Mouse (Mus musculus) heart, adult 2 months (tissue): Measurements from ENCODE around the gene Pcgf6. TPM values are rescaled to one million over a fixed set of nuclear protein-coding genes. Genes with fewer than 3 reads are reported as not detected.
A peak's percentile ranks its signal among the peaks of the same experiment; 100 is the strongest.

Experiments used
- DNase-seq, 2 experiments: peaks; one replicate each; pipeline ENCODE4 v3.0.0; 2021
- H3K27ac ChIP-seq: fragments of 200-600 bp; 2 replicates; pipeline ENCODE4 v1.8.1; 2022
- H3K27me3 ChIP-seq: fragments of 200-500 bp; 2 replicates; pipeline ENCODE4 v1.6.1; 2012; ENCODE audit warnings: mild to moderate bottlenecking, low read length, inconsistent platforms, mixed read lengths; ENCODE audit not compliant: control insufficient read depth, insufficient read depth
- H3K36me3 ChIP-seq: fragments of 200-500 bp; 2 replicates; pipeline ENCODE4 v1.6.1; 2012; ENCODE audit warnings: low read length, inconsistent platforms; ENCODE audit not compliant: control insufficient read depth, insufficient read depth
- H3K4me1 ChIP-seq: fragments of 200-500 bp; 2 replicates; pipeline ENCODE4 v1.6.1; 2011; ENCODE audit warnings: low read length; ENCODE audit not compliant: control insufficient read depth, insufficient read depth
- H3K4me3 ChIP-seq: fragments of 200-600 bp; 2 replicates; pipeline ENCODE4 v1.8.1; 2022
- H3K79me2 ChIP-seq: fragments of 200-500 bp; replicated peaks from 2 replicates; pipeline ENCODE4 v1.6.1; 2012; ENCODE audit warnings: mild to moderate bottlenecking, inconsistent platforms, low read length, moderate library complexity, mixed read lengths; ENCODE audit not compliant: control insufficient read depth, insufficient read depth
- H3K9ac ChIP-seq: fragments of 200-500 bp; 2 replicates; pipeline ENCODE4 v1.6.1; 2012; ENCODE audit warnings: low read depth, mild to moderate bottlenecking, control low read depth, inconsistent platforms, low read length, mixed read lengths
- CTCF ChIP-seq: fragments of 200-600 bp; IDR thresholded peaks from 2 replicates; pipeline ENCODE4 v1.8.1; 2022; ENCODE audit warnings: antibody characterized with exemption, mild to moderate bottlenecking, moderate library complexity
- EP300 ChIP-seq: fragments of 200-500 bp; IDR thresholded peaks from 2 replicates; pipeline ENCODE4 v1.6.1; 2011; ENCODE audit warnings: low read depth, low read length, control low read depth; ENCODE audit not compliant: insufficient read depth
- POLR2A ChIP-seq: fragments of 200-500 bp; IDR thresholded peaks from 2 replicates; pipeline ENCODE4 v1.6.1; 2011; ENCODE audit warnings: mild to moderate bottlenecking, low read depth, low read length, control low read depth; ENCODE audit not compliant: insufficient read depth
- WGBS: fragments of 180-500 bp; shearing (Covaris S2); methylation state at CpG from one replicate; pipeline ENCODE4 v1.1.7; 2018; 5-methylcytosine and 5-hydroxymethylcytosine counted together
- intact Hi-C: fragments of 180-260 bp; cut with DNase I; formaldehyde crosslinking; loops from one replicate; pipeline ENCODE4 v1.15.1; 2025
- long read RNA-seq: library from polyadenylated mRNA; stranded (forward); transcript quantifications from one replicate; pipeline ENCODE4 v2.0.0, GENCODE M21; 2021
- polyA plus RNA-seq: library from polyadenylated mRNA; depleted of rRNA; stranded (reverse); fragments of >200 nt; gene quantifications from 2 replicates; pipeline ENCODE4 v1.2.3, GENCODE M21; 2012; rRNA removed
- total RNA-seq, 2 experiments: library from RNA; stranded (reverse); gene quantifications; 2 replicates each; pipeline ENCODE4 v1.2.3; 2021

Gene Pcgf6
- 1 to 10 TPM; 2.7 to 3.2 TPM for total RNA-seq
- polyA plus RNA-seq: 2.5 and 3.5 TPM in 2 replicates
- long read RNA-seq, transcript Pcgf6-201 (10 exons, 2,159 nt): major isoform, 5 of 6 reads
- long read RNA-seq, partial matches to known transcripts: 0 of 6 reads
- long read RNA-seq, other reads (novel, unspliced or antisense): 1 of 6 reads

GRCm38 (mm10) chr19:47050271-47051032, at the start of gene Pcgf6:
Gene Pcgf6 (minus strand): TSS chr19:47050906.
- Histone ChIP-seq H3K27me3 (no peaks in the 10 kb centered on the region), H3K4me1 (peaks cover 4% of the 10 kb centered on the region; the same call in 1 of the 2 replicates), H3K4me3 (peak within 1 kb of the TSS; percentile 67), H3K36me3 (no peaks in the 10 kb centered on the region), H3K27ac (peak within 1 kb of the TSS; percentile 70), H3K9ac (peak within 1 kb of the TSS; percentile 91), H3K79me2 (no peaks in the 10 kb centered on the region)
- peak; percentile 79 to 83 for DNase-seq
- WGBS: under 1% methylated on average over 75 of the region's 75 CpGs
- intact Hi-C loops: no loop called here
- TF ChIP-seq POLR2A (no peak), CTCF (no peak), EP300 (no peak)

- peaks cover 6% of the 10 kb centered on the region for H3K4me1 ChIP-seq
- WGBS: under 1% methylated on average over 56 of the region's 56 CpGs
- TF ChIP-seq EP300 (0 out of 2 replicates have a peak, but pooled peaks have one; percentile 49), CTCF (no peak), POLR2A (peak; percentile 91)
- peaks cover 23% of the 10 kb centered on the region for H3K36me3 ChIP-seq
- no peaks in the 10 kb centered on the region for H3K27me3 ChIP-seq
- peaks cover 2% of the 10 kb centered on the region; the same call in 1 of the 2 replicates for H3K79me2 ChIP-seq
- intact Hi-C loops: loop anchor here (1.0 kb wide), 1 partner anchor 22 kb away; no protein-coding TSS in a partner anchor
- peak; percentile 96 for DNase-seq
- H3K27ac ChIP-seq: peak within 1 kb of the TSS; percentile 93
- peak within 1 kb of the TSS; percentile 74 for H3K4me3 ChIP-seq
- H3K9ac ChIP-seq: peak within 1 kb of the TSS; percentile 94
These were observed 39.9 kb upstream of the Pcgf6 start, which contains the start of the genes Usmg5 and Pdcd11 for GRCm38 (mm10) chr19:47090550-47091156. Gene Usmg5 (minus strand): TSS chr19:47090647. Gene Pdcd11 (plus strand): TSS chr19:47090768.

- Histone ChIP-seq H3K27ac (peak overlapping the region; percentile 93), H3K4me1 (peaks cover 6% of the 10 kb centered on the region), H3K79me2 (peaks cover 2% of the 10 kb centered on the region; the same call in 1 of the 2 replicates), H3K9ac (peak overlapping the region; percentile 94), H3K36me3 (peaks cover 23% of the 10 kb centered on the region), H3K27me3 (no peaks in the 10 kb centered on the region), H3K4me3 (peak overlapping the region; percentile 74)
- WGBS: under 1% methylated on average over 36 of the region's 36 CpGs
- no peak for DNase-seq
- TF ChIP-seq POLR2A (no peak), CTCF (no peak), EP300 (no peak)
- intact Hi-C loops: loop anchor here (1.0 kb wide), 1 partner anchor 22 kb away; no protein-coding TSS in a partner anchor
These were observed 39.2 kb upstream of the Pcgf6 start for GRCm38 (mm10) chr19:47089718-47090525.

- Histone ChIP-seq H3K36me3 (peaks cover 26% of the 10 kb centered on the region), H3K27ac (no peak overlapping the region), H3K4me3 (peak overlapping the region; percentile 10; the same call in 1 of the 2 replicates), H3K9ac (peak overlapping the region; percentile 6; the same call in 1 of the 2 replicates), H3K4me1 (peaks cover 6% of the 10 kb centered on the region), H3K27me3 (no peaks in the 10 kb centered on the region), H3K79me2 (peaks cover 2% of the 10 kb centered on the region; the same call in 1 of the 2 replicates)
- no peak for DNase-seq
- intact Hi-C loops: no loop called here
- no peak for TF ChIP-seq CTCF
- no peak for TF ChIP-seq EP300
- TF ChIP-seq POLR2A: no peak
- 38% methylated on average over 3 of the region's 3 CpGs for WGBS
These were observed 37.5 kb upstream of the Pcgf6 start for GRCm38 (mm10) chr19:47088226-47088625.

- TF ChIP-seq CTCF (peak; percentile 39), POLR2A (peak; percentile 38; the same call in 1 of the 2 replicates), EP300 (0 out of 2 replicates have a peak, but pooled peaks have one; percentile 24)
- Histone ChIP-seq H3K9ac (peak overlapping the region; percentile 98), H3K27me3 (no peaks in the 10 kb centered on the region), H3K36me3 (no peaks in the 10 kb centered on the region; the same call in 1 of the 2 replicates), H3K27ac (peak overlapping the region; percentile 87), H3K4me1 (0 out of 2 replicates have a peak, but pooled peaks cover 2% of the 10 kb centered on the region), H3K79me2 (no peaks in the 10 kb centered on the region), H3K4me3 (peak overlapping the region; percentile 82)
- peak; percentile 88 to 90 for DNase-seq
- 0% methylated on average over 64 of the region's 72 CpGs for WGBS
- intact Hi-C loops: loop anchor here (1.0 kb wide), 1 partner anchor 22 kb away; the partner anchor contains the start of genes Pdcd11 and Usmg5
These were observed 17.4 kb upstream of the Pcgf6 start for GRCm38 (mm10) chr19:47067924-47068611.
